Mouse (Mus musculus): Measurements from ENCODE around the gene Lpin2. TPM values are rescaled to one million over a fixed set of nuclear protein-coding genes. Genes with fewer than 3 reads are reported as not detected.
A peak's percentile ranks its signal among the peaks of the same experiment; 100 is the strongest.

Lpin2 gene
- polyA plus RNA-seq, 1 experiment from 2014 or later, result 39.9 TPM

DNA sequence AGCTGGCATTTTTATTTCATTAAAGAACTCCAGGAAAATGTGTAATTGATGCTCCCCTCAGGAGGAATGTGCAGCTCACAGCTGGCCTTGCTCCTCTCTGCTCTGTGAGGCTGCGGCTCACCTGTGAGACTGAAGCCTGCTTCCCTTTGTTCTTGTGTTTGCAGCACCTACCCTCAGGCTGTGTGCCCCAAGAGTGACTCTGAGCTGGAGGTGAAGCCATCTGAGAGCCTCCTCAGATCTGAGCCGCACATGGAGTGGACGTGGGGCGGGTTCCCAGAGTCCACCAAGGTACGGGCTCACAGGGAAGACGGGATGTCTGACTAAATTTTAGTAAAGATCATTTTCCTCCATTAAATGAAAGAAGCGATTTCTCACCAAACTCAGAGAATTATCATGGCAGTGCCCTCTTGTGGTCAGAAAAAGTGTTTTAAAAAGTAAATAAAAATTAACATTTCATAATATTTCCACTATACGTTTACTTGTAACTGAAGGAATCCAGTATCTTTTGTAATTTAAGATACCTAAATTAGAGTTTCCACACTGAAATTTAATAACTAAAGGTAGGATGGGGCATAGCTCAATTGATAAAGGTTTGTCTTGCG, 47.8 kb downstream of the Lpin2 start:
- Histone ChIP-seq H3K4me1 (ENCODE audit: insufficient read depth) (no peaks in the 10 kb centered on the region), H3K36me3 (ENCODE audit: insufficient read depth) (peaks cover 40% of the 10 kb centered on the region), H3K9ac (no peak overlapping the region), H3K4me3 (ENCODE audit: low read depth, low read length) (no peak overlapping the region), H3K27ac (ENCODE audit: low read depth) (no peak overlapping the region), H3K27me3 (ENCODE audit: insufficient read depth, low read length) (no peaks in the 10 kb centered on the region), H3K9me3 (ENCODE audit: low read depth, low read length) (no peaks in the 10 kb centered on the region), H3K4me2 (no peak overlapping the region)
- 65% methylated on average over 9 of the region's 9 CpGs for WGBS
- DNase-seq (peak; percentile 72), ATAC-seq (ENCODE audit: insufficient read depth) (no peak)
- TF ChIP-seq CTCF (IDR thresholded peaks at IDR 0.05; ENCODE audit: low read depth), result peak; percentile 48; the same call in 1 of the 2 replicates

DNA sequence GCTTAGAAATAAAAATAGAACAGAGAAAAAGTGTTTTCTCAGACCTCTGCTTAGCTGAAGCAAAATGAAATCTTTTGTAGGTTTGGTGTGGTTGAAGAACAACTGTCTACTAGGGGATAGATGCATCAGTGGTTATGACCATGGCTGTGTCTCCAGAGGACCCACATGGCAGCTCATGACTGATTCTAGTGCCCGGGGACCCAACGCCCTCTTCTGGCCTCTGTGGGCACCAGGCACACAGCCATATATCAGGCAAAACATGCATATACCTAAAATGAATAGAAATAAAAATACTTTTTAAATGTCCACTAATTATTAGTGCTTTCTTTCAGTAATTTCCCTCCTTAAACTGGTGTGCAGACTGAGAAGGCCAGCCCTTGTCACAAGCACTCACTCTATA, 49.6 kb downstream of the Lpin2 start:
- H3K27me3 ChIP-seq (ENCODE audit: insufficient read depth, low read length), result no peaks in the 10 kb centered on the region
- H3K36me3 ChIP-seq (ENCODE audit: insufficient read depth), result peaks cover 49% of the 10 kb centered on the region
- H3K9ac ChIP-seq, result no peak overlapping the region
- no peaks in the 10 kb centered on the region for H3K4me1 ChIP-seq (ENCODE audit: insufficient read depth)
- H3K4me2 ChIP-seq, result no peak overlapping the region
- no peak for DNase-seq
- no peak for ATAC-seq (ENCODE audit: insufficient read depth)
- no peak overlapping the region for H3K4me3 ChIP-seq (ENCODE audit: low read depth, low read length)
- TF ChIP-seq CTCF (IDR thresholded peaks at IDR 0.05; ENCODE audit: low read depth), result no peak
- no peaks in the 10 kb centered on the region for H3K9me3 ChIP-seq (ENCODE audit: low read depth, low read length)
- 85% methylated on average over 2 of the region's 2 CpGs for WGBS
- no peak overlapping the region for H3K27ac ChIP-seq (ENCODE audit: low read depth)

DNA sequence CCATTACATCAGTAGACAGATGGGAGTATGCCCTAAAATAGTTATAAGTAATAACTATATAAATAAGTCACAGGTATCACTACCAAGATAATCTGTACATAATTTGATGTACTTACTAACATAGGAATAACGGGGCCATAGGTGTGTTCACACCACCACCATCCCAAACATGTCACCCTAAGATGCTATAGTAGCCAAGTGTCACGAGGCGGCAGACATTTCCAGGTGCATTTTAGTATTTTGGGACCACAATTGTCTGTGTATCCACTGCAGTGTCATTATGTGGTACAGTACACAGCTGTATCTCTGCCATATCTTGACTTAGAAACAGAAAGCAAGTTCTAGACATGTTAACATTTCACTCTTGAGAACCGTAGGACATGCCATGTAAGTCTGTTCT, 50.9 kb downstream of the Lpin2 start:
- Histone ChIP-seq H3K9ac (no peak overlapping the region), H3K27ac (ENCODE audit: low read depth) (no peak overlapping the region), H3K9me3 (ENCODE audit: low read depth, low read length) (no peaks in the 10 kb centered on the region), H3K4me3 (ENCODE audit: low read depth, low read length) (no peak overlapping the region), H3K4me1 (ENCODE audit: insufficient read depth) (no peaks in the 10 kb centered on the region), H3K27me3 (ENCODE audit: insufficient read depth, low read length) (no peaks in the 10 kb centered on the region), H3K4me2 (no peak overlapping the region), H3K36me3 (ENCODE audit: insufficient read depth) (peaks cover 61% of the 10 kb centered on the region)
- WGBS, result 92% methylated on average over 4 of the region's 4 CpGs
- ATAC-seq (ENCODE audit: insufficient read depth), result no peak
- no peak for DNase-seq
- TF ChIP-seq CTCF (IDR thresholded peaks at IDR 0.05; ENCODE audit: low read depth), result no peak

DNA sequence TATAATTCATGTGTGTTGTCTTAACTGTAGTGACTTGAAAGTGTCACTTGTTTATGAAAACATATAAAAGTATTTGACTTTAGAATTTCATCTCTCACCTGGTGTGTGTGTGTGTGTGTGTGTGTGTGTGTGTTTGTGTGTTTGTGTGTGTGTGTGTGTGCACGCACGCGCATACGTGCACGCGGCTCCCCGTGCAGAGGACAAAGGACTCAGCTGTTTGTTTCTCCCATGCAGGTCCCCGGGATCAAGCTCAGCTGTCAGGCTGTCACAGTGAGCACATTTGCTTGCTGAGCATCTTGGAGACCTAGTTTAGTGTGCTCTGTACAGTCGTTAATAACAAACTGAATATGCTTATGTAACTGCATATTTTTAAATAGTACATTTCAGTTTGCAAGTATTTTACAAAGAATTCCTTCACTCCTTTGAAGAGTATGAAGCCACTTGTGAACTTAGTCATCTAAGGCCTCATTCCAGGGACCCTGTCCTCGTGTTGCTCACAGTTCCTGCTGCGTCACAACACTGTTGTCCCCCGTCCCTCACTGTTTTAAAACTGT, 51.8 kb downstream of the Lpin2 start:
- Histone ChIP-seq H3K27me3 (ENCODE audit: insufficient read depth, low read length) (no peaks in the 10 kb centered on the region), H3K4me1 (ENCODE audit: insufficient read depth) (no peaks in the 10 kb centered on the region), H3K4me2 (no peak overlapping the region), H3K9me3 (ENCODE audit: low read depth, low read length) (no peaks in the 10 kb centered on the region), H3K9ac (no peak overlapping the region), H3K4me3 (ENCODE audit: low read depth, low read length) (no peak overlapping the region), H3K27ac (ENCODE audit: low read depth) (no peak overlapping the region), H3K36me3 (ENCODE audit: insufficient read depth) (peaks cover 70% of the 10 kb centered on the region)
- no peak for TF ChIP-seq CTCF (IDR thresholded peaks at IDR 0.05; ENCODE audit: low read depth)
- WGBS, result 82% methylated on average over 12 of the region's 12 CpGs
- ATAC-seq (ENCODE audit: insufficient read depth) (no peak), DNase-seq (no peak)

DNA sequence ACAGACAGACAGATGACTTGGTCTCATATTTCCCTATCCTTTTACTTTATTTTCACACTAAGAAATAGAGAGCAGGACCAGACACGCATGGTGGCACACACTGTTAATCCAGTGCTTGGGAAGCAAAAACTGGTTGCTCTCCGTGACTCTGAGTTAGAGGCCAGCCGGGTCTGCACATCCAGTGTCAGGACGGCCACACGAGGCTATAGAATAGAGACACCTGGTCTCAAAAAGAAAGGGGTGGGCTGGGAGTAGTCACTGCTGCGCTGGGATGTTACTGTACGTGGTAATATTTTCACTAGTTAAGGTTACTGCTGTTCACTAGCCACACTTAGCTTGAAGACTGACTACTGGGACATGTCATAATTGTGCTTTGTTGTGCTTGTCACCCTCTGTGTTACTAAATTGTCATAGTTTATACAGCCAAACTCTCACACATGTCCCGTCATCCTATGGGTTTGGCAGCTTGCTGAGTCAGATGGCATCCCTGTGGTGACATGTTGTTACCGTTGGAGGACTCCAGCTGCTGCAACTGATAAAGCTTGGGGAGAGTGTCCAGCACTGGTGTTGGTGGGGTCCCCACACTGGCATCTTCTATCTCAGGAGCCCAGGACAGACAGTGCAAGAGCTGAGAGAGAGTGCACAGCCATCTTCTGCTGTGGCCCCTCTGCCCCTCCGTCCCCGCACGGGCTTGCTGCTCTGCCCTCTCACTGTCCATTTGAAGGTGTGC, 53.0 kb downstream of the Lpin2 start:
- Histone ChIP-seq H3K36me3 (ENCODE audit: insufficient read depth) (peaks cover 65% of the 10 kb centered on the region), H3K27ac (ENCODE audit: low read depth) (no peak overlapping the region; the same call in 1 of the 2 replicates)
- no peak for TF ChIP-seq CTCF (IDR thresholded peaks at IDR 0.05; ENCODE audit: low read depth)

DNA sequence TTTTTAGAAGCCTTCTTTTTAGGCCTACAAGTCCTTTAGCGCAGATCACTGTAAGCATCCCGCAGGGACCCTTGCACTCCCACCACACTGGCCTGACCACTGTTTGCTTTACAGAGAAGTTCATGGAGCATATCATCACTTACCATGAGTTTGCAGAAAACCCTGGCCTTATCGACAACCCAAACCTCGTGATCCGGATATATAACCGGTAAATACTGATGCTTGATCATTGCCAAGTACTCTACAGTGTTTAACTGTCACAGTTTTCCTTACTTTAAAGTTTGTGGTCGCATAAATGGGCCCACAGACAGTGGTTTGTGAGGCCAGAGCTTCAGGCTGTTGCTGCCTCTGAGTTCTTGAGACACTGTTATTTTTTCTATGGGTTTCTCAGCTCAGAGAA, 56.1 kb downstream of the Lpin2 start:
- no peak overlapping the region for H3K9ac ChIP-seq
- 93% methylated on average over 7 of the region's 7 CpGs for WGBS
- DNase-seq, result no peak
- ATAC-seq (ENCODE audit: insufficient read depth), result no peak
- H3K9me3 ChIP-seq (ENCODE audit: low read depth, low read length), result no peaks in the 10 kb centered on the region
- no peak overlapping the region for H3K4me3 ChIP-seq (ENCODE audit: low read depth, low read length)
- no peak overlapping the region for H3K27ac ChIP-seq (ENCODE audit: low read depth)
- H3K27me3 ChIP-seq (ENCODE audit: insufficient read depth, low read length), result no peaks in the 10 kb centered on the region
- H3K4me2 ChIP-seq, result no peak overlapping the region
- H3K36me3 ChIP-seq (ENCODE audit: insufficient read depth), result peaks cover 72% of the 10 kb centered on the region
- TF ChIP-seq CTCF (IDR thresholded peaks at IDR 0.05; ENCODE audit: low read depth), result no peak
- no peaks in the 10 kb centered on the region for H3K4me1 ChIP-seq (ENCODE audit: insufficient read depth)

More for the DNA sequence above, 53.0 kb downstream of the Lpin2 start:
- DNase-seq (no peak), ATAC-seq (ENCODE audit: insufficient read depth) (peak; percentile 71)
- 81% methylated on average over 12 of the region's 12 CpGs for WGBS
- no peak overlapping the region for H3K4me2 ChIP-seq
- no peak overlapping the region for H3K9ac ChIP-seq
- no peak overlapping the region for H3K4me3 ChIP-seq (ENCODE audit: low read depth, low read length)
- no peaks in the 10 kb centered on the region for H3K4me1 ChIP-seq (ENCODE audit: insufficient read depth)
- no peaks in the 10 kb centered on the region for H3K27me3 ChIP-seq (ENCODE audit: insufficient read depth, low read length)
- no peaks in the 10 kb centered on the region for H3K9me3 ChIP-seq (ENCODE audit: low read depth, low read length)

DNA sequence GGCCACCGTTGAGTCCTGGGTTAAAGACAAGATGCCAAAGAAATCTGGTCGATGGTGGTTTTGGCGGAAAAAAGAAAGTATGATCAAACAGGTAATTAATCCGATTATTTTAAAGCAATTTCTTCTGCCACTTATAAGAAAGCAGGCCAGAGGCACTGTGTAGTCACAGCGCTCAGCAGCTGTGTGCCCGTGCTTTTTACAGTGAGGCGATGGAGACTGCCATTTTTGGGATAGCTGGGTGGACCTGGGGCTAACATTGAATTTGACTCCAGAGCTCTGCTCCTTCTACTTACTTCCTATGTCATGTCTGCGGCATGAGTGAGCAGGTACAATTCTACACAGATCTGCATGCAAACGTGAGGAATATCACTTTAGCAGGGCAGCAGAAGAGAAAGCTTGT, 58.5 kb downstream of the Lpin2 start:
- ATAC-seq (ENCODE audit: insufficient read depth), result no peak
- peaks cover 78% of the 10 kb centered on the region for H3K36me3 ChIP-seq (ENCODE audit: insufficient read depth)
- no peak for TF ChIP-seq CTCF (IDR thresholded peaks at IDR 0.05; ENCODE audit: low read depth)
- no peak overlapping the region for H3K4me2 ChIP-seq
- no peaks in the 10 kb centered on the region for H3K4me1 ChIP-seq (ENCODE audit: insufficient read depth)
- no peak overlapping the region for H3K27ac ChIP-seq (ENCODE audit: low read depth)
- no peak for DNase-seq
- H3K27me3 ChIP-seq (ENCODE audit: insufficient read depth, low read length), result no peaks in the 10 kb centered on the region
- no peak overlapping the region for H3K9ac ChIP-seq
- 90% methylated on average over 9 of the region's 9 CpGs for WGBS
- H3K9me3 ChIP-seq (ENCODE audit: low read depth, low read length), result no peaks in the 10 kb centered on the region
- no peak overlapping the region for H3K4me3 ChIP-seq (ENCODE audit: low read depth, low read length)

Measured in lung, embryonic 14.5 days (tissue).